Mouse (Mus musculus) stomach, postnatal 0 days (tissue): ENCODE measurements around the gene Tapbp.

Source experiments
- CTCF ChIP-seq: IDR thresholded peaks from 2 replicates; pipeline ENCODE4 v1.5.1; 2016; ENCODE audit warnings: antibody characterized with exemption, low read depth, mild to moderate bottlenecking, moderate library complexity
- EP300 ChIP-seq: optimal IDR thresholded peaks from 2 replicates; pipeline ENCODE3; 2016; ENCODE audit warnings: antibody characterized with exemption

DNA sequence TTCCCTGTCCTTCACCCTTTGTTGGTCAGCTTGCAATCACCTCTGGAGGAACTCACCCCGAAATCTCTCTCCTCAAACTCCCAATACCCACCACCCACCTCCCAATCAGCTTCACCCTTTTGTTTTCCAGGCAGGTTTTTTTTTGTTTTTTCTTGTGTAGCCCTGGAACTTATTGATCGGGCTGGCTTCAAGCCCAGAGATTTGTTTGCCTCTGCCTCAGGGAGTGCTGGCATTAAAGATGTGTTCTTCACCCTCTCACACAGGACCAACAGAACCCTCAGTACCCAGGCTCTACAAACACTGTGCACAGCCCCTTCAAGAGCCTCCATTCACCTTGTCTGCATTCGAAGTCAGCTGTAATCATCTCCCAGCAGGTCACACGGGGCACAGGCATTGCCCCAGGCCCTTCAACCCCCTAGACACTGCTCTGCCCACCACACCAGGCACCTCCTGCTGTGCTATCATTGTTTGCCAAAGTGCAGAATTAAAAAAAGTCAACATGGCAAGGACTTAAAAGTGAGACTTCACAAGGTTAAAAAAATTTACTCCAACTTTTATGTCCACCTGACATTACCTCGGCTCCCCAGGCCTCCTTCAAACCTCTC is 38.4 kb downstream of the Tapbp start:
- TF ChIP-seq CTCF (no peak), EP300 (no peak)
